Mouse (Mus musculus) testis, postnatal 10 days (tissue): ENCODE results near the gene Txndc11.
A peak's percentile ranks its signal among the peaks of the same experiment; 100 is the strongest.
"Not testable (repeated sequence)": the region's sequence is repeated elsewhere in the genome, so short reads cannot be mapped to it uniquely, and the experiment has no call there.

ENCODE experiments used
- DNase-seq: peaks from one replicate; pipeline ENCODE4 v3.0.0; 2021; ENCODE audit warnings: low spot score

The Txndc11 gene

GRCm38 (mm10) chr16:11134348-11135344 lies at the start of gene Txndc11:
TSS of gene Txndc11 (minus strand) at chr16:11134650.
- DNase-seq, result peak; percentile 100

- DNase-seq, result no peak
These were observed 43.0 kb upstream of the Txndc11 start for GRCm38 (mm10) chr16:11177404-11177803.

- no peak for DNase-seq
These were observed 42.4 kb upstream of the Txndc11 start for GRCm38 (mm10) chr16:11176884-11177244.

- peak; percentile 91 for DNase-seq
These were observed 41.9 kb upstream of the Txndc11 start, which contains the start of gene Zc3h7a for GRCm38 (mm10) chr16:11176208-11176883. TSS of gene Zc3h7a (minus strand) at chr16:11176393.

- peak; percentile 71 for DNase-seq
These were observed 41.2 kb upstream of the Txndc11 start for GRCm38 (mm10) chr16:11175489-11176207.

- no peak for DNase-seq
These were observed 40.6 kb upstream of the Txndc11 start for GRCm38 (mm10) chr16:11175100-11175488.

- DNase-seq, result peak; percentile 78
These were observed 40.2 kb upstream of the Txndc11 start for GRCm38 (mm10) chr16:11174671-11175081.

GRCm38 (mm10) chr16:11171679-11172078 lies 37.2 kb upstream of the Txndc11 start:
- no peak for DNase-seq

- DNase-seq, result no peak
These were observed 32.0 kb upstream of the Txndc11 start for GRCm38 (mm10) chr16:11166431-11166830.

GRCm38 (mm10) chr16:11164695-11165255 lies 30.3 kb upstream of the Txndc11 start:
- DNase-seq, result no peak

- DNase-seq, result not testable (repeated sequence)
These were observed 23.3 kb upstream of the Txndc11 start for GRCm38 (mm10) chr16:11157721-11158120.

- no peak for DNase-seq
These were observed 20.1 kb upstream of the Txndc11 start for GRCm38 (mm10) chr16:11154500-11154899.

GRCm38 (mm10) chr16:11143706-11144483 lies 9.4 kb upstream of the Txndc11 start:
- DNase-seq, result peak; percentile 100

GRCm38 (mm10) chr16:11133476-11134347 lies 738 bp downstream of the Txndc11 start:
- DNase-seq, result no peak

GRCm38 (mm10) chr16:11132839-11133238 lies 1.6 kb downstream of the Txndc11 start:
- DNase-seq, result no peak

- DNase-seq, result no peak
These were observed 6.1 kb downstream of the Txndc11 start for GRCm38 (mm10) chr16:11128301-11128700.

- no peak for DNase-seq
These were observed 9.1 kb downstream of the Txndc11 start for GRCm38 (mm10) chr16:11125371-11125770.

GRCm38 (mm10) chr16:11124110-11124509 lies 10.3 kb downstream of the Txndc11 start:
- DNase-seq, result no peak

GRCm38 (mm10) chr16:11122625-11123024 lies 11.8 kb downstream of the Txndc11 start:
- no peak for DNase-seq

- DNase-seq, result no peak
These were observed 25.2 kb downstream of the Txndc11 start for GRCm38 (mm10) chr16:11109198-11109740.
